Mouse (Mus musculus) T-cell, adult 2 months (primary cell): ENCODE measurements around the gene Mfsd6.
"Not testable (repeated sequence)": the region's sequence is repeated elsewhere in the genome, so short reads cannot be mapped to it uniquely, and the experiment has no call there.

Experiments used
- DNase-seq: peaks from one replicate; pipeline ENCODE4 v3.0.0; 2022; ENCODE audit warnings: low spot score

Gene Mfsd6

GRCm38 (mm10) chr1:52708745-52709144 is 18.5 kb downstream of the Mfsd6 start:
- DNase-seq, result no peak

- no peak for DNase-seq
These were observed 20.2 kb downstream of the Mfsd6 start for GRCm38 (mm10) chr1:52707030-52707429.

GRCm38 (mm10) chr1:52702738-52703491 is 24.3 kb downstream of the Mfsd6 start:
- no peak for DNase-seq

- no peak for DNase-seq
These were observed 25.3 kb downstream of the Mfsd6 start for GRCm38 (mm10) chr1:52701941-52702340.

GRCm38 (mm10) chr1:52694456-52694855 is 32.8 kb downstream of the Mfsd6 start:
- not testable (repeated sequence) for DNase-seq

- DNase-seq, result no peak
These were observed 39.6 kb downstream of the Mfsd6 start for GRCm38 (mm10) chr1:52687636-52688035.

- DNase-seq, result no peak
These were observed 43.7 kb downstream of the Mfsd6 start for GRCm38 (mm10) chr1:52683550-52683949.

GRCm38 (mm10) chr1:52676621-52677020 is 50.6 kb downstream of the Mfsd6 start:
- DNase-seq, result no peak

GRCm38 (mm10) chr1:52675561-52676551 is 51.4 kb downstream of the Mfsd6 start:
- DNase-seq, result no peak

- DNase-seq, result no peak
These were observed 57.3 kb downstream of the Mfsd6 start for GRCm38 (mm10) chr1:52669931-52670330.

- no peak for DNase-seq
These were observed 58.4 kb downstream of the Mfsd6 start for GRCm38 (mm10) chr1:52668743-52669323.

- DNase-seq, result no peak
These were observed 64.0 kb downstream of the Mfsd6 start for GRCm38 (mm10) chr1:52663228-52663627.

GRCm38 (mm10) chr1:52660765-52661164 is 66.5 kb downstream of the Mfsd6 start:
- DNase-seq, result no peak

GRCm38 (mm10) chr1:52660278-52660677 is 67.0 kb downstream of the Mfsd6 start:
- no peak for DNase-seq

- no peak for DNase-seq
These were observed 69.1 kb downstream of the Mfsd6 start for GRCm38 (mm10) chr1:52658160-52658559.

- DNase-seq, result peak; percentile 70
These were observed 72.1 kb downstream of the Mfsd6 start for GRCm38 (mm10) chr1:52655153-52655552.

- DNase-seq, result peak; percentile 73
These were observed 73.9 kb downstream of the Mfsd6 start for GRCm38 (mm10) chr1:52653366-52653765.

GRCm38 (mm10) chr1:52652601-52653253 is 74.5 kb downstream of the Mfsd6 start:
- DNase-seq, result peak; percentile 21

GRCm38 (mm10) chr1:52650066-52650465 is 77.2 kb downstream of the Mfsd6 start:
- DNase-seq, result peak; percentile 77

- peak; percentile 83 for DNase-seq
These were observed 78.9 kb downstream of the Mfsd6 start for GRCm38 (mm10) chr1:52648153-52649027.

GRCm38 (mm10) chr1:52640736-52641135 is 86.5 kb downstream of the Mfsd6 start:
- no peak for DNase-seq
